Mouse (Mus musculus) c-Kit-positive CD71-positive TER-119-negative erythroid progenitor cells, embryonic 14.5 days (primary cell): ENCODE results near the gene Gpc6.

Experiments used
- DNase-seq: peaks from one replicate; pipeline ENCODE4 v3.0.0-alpha.2; 2013; ENCODE audit warnings: low read depth

Gene Gpc6

GRCm38 (mm10) chr14:117625100-117625710, 700.1 kb downstream of the Gpc6 start:
- DNase-seq = no peak

- no peak for DNase-seq
These were observed 709.3 kb downstream of the Gpc6 start for GRCm38 (mm10) chr14:117634238-117634940.

GRCm38 (mm10) chr14:117641853-117642252, 716.7 kb downstream of the Gpc6 start:
- DNase-seq = no peak

- DNase-seq = no peak
These were observed 718.0 kb downstream of the Gpc6 start for GRCm38 (mm10) chr14:117643069-117643468.

GRCm38 (mm10) chr14:117648199-117648960, 723.3 kb downstream of the Gpc6 start:
- no peak for DNase-seq

GRCm38 (mm10) chr14:117650141-117650540, 725.0 kb downstream of the Gpc6 start:
- DNase-seq = no peak

GRCm38 (mm10) chr14:117651271-117651670, 726.2 kb downstream of the Gpc6 start:
- no peak for DNase-seq

DNA sequence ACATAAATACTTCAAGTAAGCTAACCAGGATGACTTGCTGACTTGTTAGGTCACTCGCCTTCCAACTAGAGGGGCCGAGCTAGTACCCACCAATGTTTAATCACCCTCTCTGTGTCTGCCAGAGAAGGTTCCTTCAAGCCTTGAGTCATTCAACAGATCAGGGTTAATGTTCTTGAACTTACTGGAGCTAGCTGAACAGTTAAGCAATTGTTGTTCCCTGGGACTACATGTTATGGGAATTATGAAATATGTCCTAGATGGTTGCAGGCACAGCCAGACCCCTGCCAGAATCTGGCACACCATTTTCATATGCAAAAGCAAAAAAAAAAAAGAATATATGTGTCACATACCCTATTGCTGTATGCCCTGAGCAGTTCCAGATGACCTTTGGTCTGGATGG, 726.8 kb downstream of the Gpc6 start:
- no peak for DNase-seq

GRCm38 (mm10) chr14:117655382-117655781, 730.3 kb downstream of the Gpc6 start:
- no peak for DNase-seq

DNA sequence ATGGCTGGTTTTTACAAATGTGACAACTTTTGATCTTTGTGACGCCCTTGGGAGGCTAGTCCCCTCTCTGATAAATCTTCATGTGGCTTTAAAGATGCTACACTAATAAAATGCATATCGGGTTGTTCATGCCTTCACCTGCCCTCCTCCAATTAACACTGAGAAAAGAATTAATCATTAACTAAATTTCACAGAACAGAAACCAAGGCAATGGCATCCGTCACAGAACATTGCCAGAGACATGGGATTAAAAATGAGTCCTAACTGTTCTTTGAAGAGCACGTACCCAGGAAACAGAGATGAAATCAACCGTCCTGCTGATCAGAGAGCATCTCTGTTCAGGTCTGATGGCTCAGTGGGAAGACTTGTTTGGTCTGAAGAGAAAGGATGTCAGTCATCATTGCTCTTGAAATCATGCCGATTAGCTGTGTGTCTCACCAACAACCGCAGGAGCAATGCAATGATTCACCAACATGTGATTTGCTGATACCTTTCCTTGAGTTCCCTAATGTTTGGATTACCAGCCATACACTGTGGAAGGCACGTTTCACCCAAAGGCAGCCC, 734.2 kb downstream of the Gpc6 start:
- no peak for DNase-seq

- DNase-seq = no peak
These were observed 737.1 kb downstream of the Gpc6 start for GRCm38 (mm10) chr14:117662261-117662660.

DNA sequence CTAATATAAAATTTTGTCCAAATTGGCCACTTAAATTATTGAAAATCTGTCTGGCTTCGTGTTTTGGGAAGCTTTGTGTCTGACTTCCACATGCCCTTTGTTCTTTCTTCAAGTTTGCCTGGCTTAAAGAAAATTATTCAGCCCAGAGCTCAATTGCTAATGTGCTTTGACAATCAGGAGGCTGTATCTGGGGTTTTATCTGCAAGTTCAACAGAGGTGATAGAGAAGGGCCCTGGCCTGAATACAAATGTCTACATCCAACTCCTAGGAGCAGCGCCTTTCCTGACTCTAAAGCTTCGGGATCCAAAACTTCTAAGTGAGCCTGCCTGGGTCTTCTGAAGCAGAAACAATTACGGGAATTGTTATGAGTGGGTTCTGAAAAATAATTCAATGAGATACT, 739.7 kb downstream of the Gpc6 start:
- no peak for DNase-seq

DNA sequence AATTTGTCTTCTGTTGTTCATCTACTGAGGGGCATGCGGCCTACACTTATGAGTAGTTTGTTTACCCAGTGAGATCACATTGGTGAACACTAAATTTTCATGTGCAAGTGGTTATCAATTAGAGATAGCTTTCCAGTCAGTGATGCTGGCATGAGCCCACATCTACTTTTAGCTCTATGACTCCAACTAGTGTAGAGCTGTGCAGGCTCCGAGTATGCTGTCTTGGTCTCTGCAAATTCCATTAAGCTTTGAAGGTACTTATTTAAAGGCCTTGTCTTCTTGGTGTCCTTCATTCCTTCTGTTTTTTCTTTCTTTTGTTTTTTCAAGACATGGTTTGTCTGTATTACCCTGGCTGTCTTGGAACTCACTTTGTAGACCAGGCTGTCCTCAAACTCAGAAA, 741.0 kb downstream of the Gpc6 start:
- DNase-seq = no peak

GRCm38 (mm10) chr14:117673541-117673940, 748.4 kb downstream of the Gpc6 start:
- DNase-seq = no peak

DNA sequence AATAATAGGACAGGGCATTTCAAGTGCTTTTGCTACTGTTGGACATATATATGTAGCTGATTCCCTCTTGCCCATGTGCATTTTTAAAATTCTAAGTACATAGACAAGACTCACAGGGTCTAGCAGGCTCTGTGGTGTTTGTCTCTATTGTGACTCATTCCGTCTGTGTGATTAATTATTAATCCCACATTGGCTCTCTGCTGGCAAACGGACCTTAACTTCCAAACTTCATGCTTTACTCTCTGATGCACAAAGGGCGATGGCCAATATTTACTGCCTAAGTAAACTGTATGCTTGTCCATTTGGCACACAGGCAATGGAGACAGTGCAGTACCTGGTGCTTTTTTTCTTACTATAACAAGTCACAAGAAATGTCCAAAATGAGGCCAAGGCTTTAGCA, 749.4 kb downstream of the Gpc6 start:
- DNase-seq = no peak

- no peak for DNase-seq
These were observed 754.8 kb downstream of the Gpc6 start for GRCm38 (mm10) chr14:117679926-117680325.

DNA sequence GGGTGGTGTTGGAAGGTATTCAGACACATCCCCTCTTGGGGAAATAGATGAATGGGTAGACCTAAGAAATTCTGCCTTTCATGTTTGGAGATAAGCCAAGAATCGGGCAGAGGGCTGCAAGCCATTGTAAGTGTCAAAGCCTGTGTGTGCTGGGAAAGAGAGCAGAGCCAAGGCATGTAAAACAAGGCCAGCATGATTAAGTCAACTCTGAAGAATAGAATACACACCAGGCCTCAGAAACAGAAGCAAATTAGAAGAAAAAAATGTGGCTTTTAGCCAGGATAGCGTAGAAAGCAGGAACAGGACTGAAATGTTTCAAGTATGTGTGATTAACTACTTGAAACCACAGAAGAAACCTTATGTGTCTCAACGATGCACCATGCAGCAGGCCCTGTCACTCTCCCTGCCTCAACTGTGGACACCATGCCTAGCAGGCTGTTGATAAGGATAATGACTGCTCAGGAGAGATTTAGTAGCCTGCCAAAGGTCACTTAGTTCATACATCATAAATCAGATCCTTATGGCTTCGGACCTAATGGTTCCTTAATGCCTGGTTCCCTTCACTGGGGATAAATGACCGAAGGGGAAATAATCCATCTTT, 756.3 kb downstream of the Gpc6 start:
- DNase-seq = no peak

GRCm38 (mm10) chr14:117683149-117683548, 758.0 kb downstream of the Gpc6 start:
- DNase-seq = no peak

- DNase-seq = no peak
These were observed 764.7 kb downstream of the Gpc6 start for GRCm38 (mm10) chr14:117689848-117690247.

DNA sequence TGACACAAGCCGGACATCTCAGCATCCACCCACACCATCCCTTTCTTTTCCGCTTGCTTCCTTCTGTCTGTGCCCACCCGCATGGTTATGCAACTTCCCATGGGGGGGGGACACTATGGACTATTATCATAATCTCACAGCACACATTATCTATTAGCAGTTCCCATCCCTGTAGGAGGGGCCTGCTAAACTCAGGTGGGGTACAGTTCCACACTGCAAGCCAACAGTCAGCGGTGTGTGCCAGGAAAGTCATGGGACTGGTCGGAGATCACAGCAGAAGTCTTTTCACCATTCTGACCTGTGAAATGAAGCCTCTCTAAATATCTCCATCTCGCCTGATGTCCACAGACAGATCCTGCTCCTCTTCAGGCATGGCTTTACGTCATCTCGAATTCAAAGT, 770.5 kb downstream of the Gpc6 start:
- DNase-seq = no peak

- no peak for DNase-seq
These were observed 775.7 kb downstream of the Gpc6 start for GRCm38 (mm10) chr14:117700670-117701280.

- DNase-seq = no peak
These were observed 783.7 kb downstream of the Gpc6 start for GRCm38 (mm10) chr14:117708817-117709216.
